Mouse (Mus musculus) thymus, postnatal 14 days (tissue): ENCODE data around the gene Lamc2.

ENCODE experiments used
- DNase-seq: peaks from one replicate; pipeline ENCODE4 v3.0.0; 2021

The Lamc2 gene

GRCm38 (mm10) chr1:153174801-153175200 lies 11.4 kb downstream of the Lamc2 start:
- DNase-seq = no peak

- no peak for DNase-seq
Measured at GRCm38 (mm10) chr1:153173276-153173675, 13.0 kb downstream of the Lamc2 start.

- DNase-seq = no peak
Measured at GRCm38 (mm10) chr1:153172291-153172731, 13.9 kb downstream of the Lamc2 start.

- DNase-seq = no peak
Measured at GRCm38 (mm10) chr1:153171011-153171410, 15.2 kb downstream of the Lamc2 start.

GRCm38 (mm10) chr1:153168293-153168692 lies 18.0 kb downstream of the Lamc2 start:
- DNase-seq = no peak

GRCm38 (mm10) chr1:153163831-153164230 lies 22.4 kb downstream of the Lamc2 start:
- DNase-seq = no peak

GRCm38 (mm10) chr1:153159137-153159536 lies 27.1 kb downstream of the Lamc2 start:
- no peak for DNase-seq

GRCm38 (mm10) chr1:153157021-153157623 lies 29.1 kb downstream of the Lamc2 start:
- DNase-seq = no peak

- no peak for DNase-seq
Measured at GRCm38 (mm10) chr1:153155364-153155763, 30.9 kb downstream of the Lamc2 start.

GRCm38 (mm10) chr1:153153619-153154137 lies 32.6 kb downstream of the Lamc2 start:
- peak; percentile 61 for DNase-seq

- DNase-seq = no peak
Measured at GRCm38 (mm10) chr1:153152594-153152993, 33.7 kb downstream of the Lamc2 start.

GRCm38 (mm10) chr1:153145791-153146190 lies 40.5 kb downstream of the Lamc2 start:
- DNase-seq = no peak

GRCm38 (mm10) chr1:153144021-153144420 lies 42.2 kb downstream of the Lamc2 start:
- DNase-seq = no peak

- peak; percentile 81 for DNase-seq
Measured at GRCm38 (mm10) chr1:153140747-153141228, 45.5 kb downstream of the Lamc2 start.

GRCm38 (mm10) chr1:153140265-153140664 lies 46.0 kb downstream of the Lamc2 start:
- DNase-seq = peak; percentile 17

GRCm38 (mm10) chr1:153139635-153140034 lies 46.6 kb downstream of the Lamc2 start:
- no peak for DNase-seq

GRCm38 (mm10) chr1:153138486-153138885 lies 47.8 kb downstream of the Lamc2 start:
- no peak for DNase-seq

GRCm38 (mm10) chr1:153136647-153137046 lies 49.6 kb downstream of the Lamc2 start:
- DNase-seq = no peak

- no peak for DNase-seq
Measured at GRCm38 (mm10) chr1:153133865-153134781, 52.1 kb downstream of the Lamc2 start.

GRCm38 (mm10) chr1:153129992-153130713 lies 56.1 kb downstream of the Lamc2 start:
- DNase-seq = no peak

GRCm38 (mm10) chr1:153128780-153129179 lies 57.5 kb downstream of the Lamc2 start:
- DNase-seq = no peak

- DNase-seq = no peak
Measured at GRCm38 (mm10) chr1:153127622-153128021, 58.6 kb downstream of the Lamc2 start.
